Mouse (Mus musculus) lung, adult 2 months (tissue): ENCODE measurements around the gene Celf2.

Source experiments
- CTCF ChIP-seq: fragments of 200-500 bp; IDR thresholded peaks from 2 replicates; pipeline ENCODE4 v1.5.1; 2011; ENCODE audit warnings: mild to moderate bottlenecking, low read length, control low read depth; ENCODE audit not compliant: insufficient read depth
- POLR2A ChIP-seq: fragments of 200-500 bp; IDR thresholded peaks from 2 replicates; pipeline ENCODE4 v1.6.1; 2011; ENCODE audit warnings: low read depth, mild to moderate bottlenecking, control low read depth, low read length, borderline replicate concordance; ENCODE audit errors: extremely low read depth

- TF ChIP-seq CTCF: no peak
- no peak for TF ChIP-seq POLR2A
Measured at GRCm38 (mm10) chr2:6925505-6925904, 583.9 kb downstream of the Celf2 start.
